Mouse (Mus musculus): ENCODE measurements at regions not wholly inside any gene's neighbourhood (a gene's known extent, or its start where the extent isn't known, plus 50 kb on each side); places are given as distances from the start of the nearest gene placed in this dataset.

DNA sequence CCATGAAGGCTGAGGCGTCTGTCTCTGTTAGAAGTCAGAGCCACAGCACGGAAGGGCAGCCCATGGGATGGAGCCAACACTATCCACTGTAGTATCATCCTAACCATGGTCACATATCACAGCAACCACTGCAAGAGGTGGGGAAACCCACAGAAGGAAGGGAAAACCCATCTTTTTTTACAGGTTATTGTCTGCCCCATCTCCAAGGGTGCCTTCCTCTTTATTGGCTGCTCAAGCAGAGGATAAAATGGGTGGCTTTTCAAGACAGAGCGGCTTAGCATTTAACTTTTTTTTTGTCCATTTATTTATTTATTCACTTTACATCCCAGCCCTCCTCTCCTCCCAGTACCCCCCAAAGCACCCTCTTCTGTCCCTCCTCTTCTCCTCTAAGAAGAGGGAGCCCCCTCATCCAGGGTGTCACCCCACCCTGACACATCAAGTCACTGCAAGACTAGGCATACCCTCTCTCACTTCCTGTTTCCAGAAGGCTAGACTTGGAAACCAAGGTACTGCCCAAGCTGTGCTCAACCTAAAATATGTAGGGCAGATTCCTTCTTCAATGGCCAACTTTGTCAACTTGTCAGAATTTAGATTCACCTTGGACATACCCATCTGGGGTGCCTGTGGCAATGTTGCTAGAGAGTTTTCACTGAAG, 51.1 kb upstream of the Egr2 start:
- H3K4me2 ChIP-seq (replicated peaks): no peak overlapping the region
- no peak for ATAC-seq (replicated peaks)
- H3K27ac ChIP-seq (replicated peaks): no peak overlapping the region
- H3K9ac ChIP-seq (replicated peaks): no peak overlapping the region
- WGBS: 85% methylated on average over 3 of the region's 3 CpGs
- no peaks in the 10 kb centered on the region for H3K27me3 ChIP-seq
- H3K4me1 ChIP-seq: peaks cover 4% of the 10 kb centered on the region; the same call in 1 of the 2 replicates
- H3K9me3 ChIP-seq: no peaks in the 10 kb centered on the region
- no peak overlapping the region for H3K4me3 ChIP-seq
- H3K36me3 ChIP-seq: no peaks in the 10 kb centered on the region
